Mouse (Mus musculus) MEL (cell line): ENCODE results near the gene 5730409E04Rik. TPM values are rescaled to one million over a fixed set of nuclear protein-coding genes. Genes with fewer than 3 reads are reported as not detected.

Experiments
- DNase-seq: peaks from one replicate; pipeline ENCODE4 v3.0.0; 2011; ENCODE audit warnings: low read depth, low spot score
- H3K27ac ChIP-seq: 2 replicates; pipeline ENCODE4 v1.5.1; 2012; ENCODE audit warnings: low read depth, mild to moderate bottlenecking, control low read depth, low read length, moderate library complexity; ENCODE audit not compliant: control insufficient read depth
- H3K27me3 ChIP-seq, 2 experiments: fragments of 150-350 bp in 1 of 2; sonication (generic) in 1 of 2; 2 replicates each; pipeline ENCODE4 v1.6.1; 2012; ENCODE audit warnings: low read length in 2 of 2, mild to moderate bottlenecking in 2 of 2, improper control_type of control experiment in 1 of 2, moderate library complexity in 1 of 2; ENCODE audit not compliant: insufficient read depth in 2 of 2, control insufficient read depth in 1 of 2
- H3K36me3 ChIP-seq, 2 experiments: 2 replicates each; pipeline ENCODE4 v1.6.1; 2012 to 2014; ENCODE audit warnings: low read length in 2 of 2, improper control_type of control experiment in 1 of 2, inconsistent platforms in 1 of 2, mild to moderate bottlenecking in 1 of 2; ENCODE audit not compliant: insufficient read depth in 2 of 2, control insufficient read depth in 1 of 2
- H3K4me1 ChIP-seq, 2 experiments: fragments of 150-350 bp in 1 of 2; sonication (generic) in 1 of 2; 2 replicates each; pipeline ENCODE4 v1.6.1; 2012; ENCODE audit warnings: low read length in 2 of 2, improper control_type of control experiment in 1 of 2, mild to moderate bottlenecking in 1 of 2; ENCODE audit not compliant: insufficient read depth in 2 of 2, control insufficient read depth in 1 of 2
- H3K4me3 ChIP-seq, 2 experiments: fragments of 150-350 bp in 1 of 2; sonication (generic) in 1 of 2; 2 replicates each; pipeline ENCODE4 v1.5.1; 2012; ENCODE audit warnings: low read depth in 2 of 2, low read length in 2 of 2, mild to moderate bottlenecking in 2 of 2, moderate library complexity in 2 of 2, control low read depth in 1 of 2, improper control_type of control experiment in 1 of 2; ENCODE audit not compliant: control insufficient read depth in 1 of 2, insufficient read depth in 1 of 2
- H3K79me2 ChIP-seq: 2 replicates; pipeline ENCODE4 v1.6.1; 2012; ENCODE audit warnings: mild to moderate bottlenecking, low read length, moderate library complexity; ENCODE audit not compliant: control insufficient read depth, poor library complexity, insufficient read depth
- H3K9ac ChIP-seq: 2 replicates; pipeline ENCODE4 v1.6.1; 2012; ENCODE audit warnings: low read depth, mild to moderate bottlenecking, control low read depth, low read length, moderate library complexity; ENCODE audit not compliant: control insufficient read depth, poor library complexity, severe bottlenecking
- H3K9me3 ChIP-seq: fragments of 150-350 bp; sonication (generic); replicated peaks from 2 replicates; pipeline ENCODE4 v1.6.1; 2012; ENCODE audit warnings: mild to moderate bottlenecking, low read length, improper control_type of control experiment, moderate library complexity; ENCODE audit not compliant: insufficient read depth
- CHD2 ChIP-seq: IDR thresholded peaks from 2 replicates; pipeline ENCODE4 v1.6.1; 2011; ENCODE audit warnings: low read length, improper control_type of control experiment
- E2F4 ChIP-seq: IDR thresholded peaks from 2 replicates; pipeline ENCODE4 v1.6.1; 2011; ENCODE audit warnings: low read depth, low read length, improper control_type of control experiment, borderline replicate concordance
- GABPA ChIP-seq: IDR thresholded peaks from 2 replicates; pipeline ENCODE4 v1.6.1; 2012; ENCODE audit warnings: low read depth, mild to moderate bottlenecking, inconsistent platforms, low read length, improper control_type of control experiment, moderate library complexity
- MAZ ChIP-seq: IDR thresholded peaks from 2 replicates; pipeline ENCODE4 v1.6.1; 2012; ENCODE audit warnings: low read depth, mild to moderate bottlenecking, inconsistent platforms, low read length, improper control_type of control experiment
- MXI1 ChIP-seq: IDR thresholded peaks from 2 replicates; pipeline ENCODE4 v1.6.1; 2011; ENCODE audit warnings: mild to moderate bottlenecking, low read depth, low read length, improper control_type of control experiment
- POLR2A ChIP-seq, 2 experiments: IDR thresholded peaks; 2 replicates each; pipeline ENCODE4 v1.6.1; 2011 to 2012; ENCODE audit warnings: low read length in 2 of 2, mild to moderate bottlenecking in 2 of 2, control low read depth in 1 of 2, improper control_type of control experiment in 1 of 2, low read depth in 1 of 2, moderate library complexity in 1 of 2; ENCODE audit not compliant: control insufficient read depth in 1 of 2, insufficient read depth in 1 of 2, poor library complexity in 1 of 2
- POLR2AphosphoS5 ChIP-seq: IDR thresholded peaks from 2 replicates; pipeline ENCODE4 v1.6.1; 2012; ENCODE audit warnings: low read depth, borderline replicate concordance, mild to moderate bottlenecking, inconsistent platforms, low read length, moderate library complexity, mixed read lengths
- SIN3A ChIP-seq: IDR thresholded peaks from 2 replicates; pipeline ENCODE4 v1.6.1; 2012; ENCODE audit warnings: low read length, improper control_type of control experiment, inconsistent platforms
- ZKSCAN1 ChIP-seq: IDR thresholded peaks from 2 replicates; pipeline ENCODE4 v1.6.1; 2012; ENCODE audit warnings: low read depth, mild to moderate bottlenecking, inconsistent platforms, low read length, improper control_type of control experiment, moderate library complexity
- polyA plus RNA-seq, 2 experiments: library from polyadenylated mRNA; stranded (reverse) in 1 of 2; unstranded in 1 of 2; fragments of >175 nt in 1 of 2; fragments of >200 nt in 1 of 2; gene quantifications; 2 replicates each; pipeline versions ENCODE4 v1.2.1 to v1.2.4; 2012; ENCODE audit warnings: low replicate concordance in 2 of 2, low read depth in 1 of 2; ENCODE audit not compliant: insufficient read length in 2 of 2, insufficient read depth in 1 of 2, missing spikeins in 1 of 2
- total RNA-seq: library from RNA; depleted of rRNA; stranded (reverse); fragments of 300-350 nt; gene quantifications from 2 replicates; pipeline ENCODE4 v1.2.3, GENCODE M21; 2012

5730409E04Rik gene
- total and polyA plus RNA-seq, 3 experiments: not detected

DNA sequence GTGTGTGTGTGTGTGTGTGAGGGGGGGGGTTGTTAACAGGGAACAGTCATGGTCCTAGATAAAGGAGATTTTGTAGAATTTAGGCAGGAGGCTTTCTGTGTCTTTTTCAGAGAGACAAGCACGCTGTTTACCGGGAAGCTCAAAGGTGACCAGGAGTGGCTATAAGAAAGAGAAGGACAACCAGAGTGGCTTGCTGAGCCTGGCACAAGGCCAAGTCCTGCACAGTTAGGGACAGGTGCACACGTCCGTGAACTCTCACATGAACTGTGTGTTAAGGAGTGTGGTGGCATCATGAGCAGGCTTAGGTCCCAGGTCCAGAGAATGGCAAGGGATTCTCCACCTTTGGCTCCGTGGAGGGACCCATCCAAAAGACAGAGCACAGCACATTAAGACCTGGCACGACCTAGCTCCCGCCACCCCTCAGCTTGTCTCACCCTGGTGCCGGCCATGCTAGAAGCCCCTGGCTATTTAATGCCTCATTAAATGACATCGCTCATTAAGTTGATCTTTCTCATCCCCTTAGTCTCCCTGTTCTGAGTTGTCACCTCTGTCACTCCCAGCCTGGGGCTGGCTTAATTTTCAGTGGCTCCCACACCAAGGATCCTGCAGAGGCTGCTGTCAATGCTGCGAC, 34.8 kb downstream of the 5730409E04Rik start:
- no peaks in the 10 kb centered on the region for H3K9me3 ChIP-seq
- no peak overlapping the region for H3K27ac ChIP-seq
- no peak for DNase-seq
- no peaks in the 10 kb centered on the region for H3K4me1 ChIP-seq
- H3K79me2 ChIP-seq: no peaks in the 10 kb centered on the region
- no peak overlapping the region for H3K4me3 ChIP-seq
- H3K9ac ChIP-seq: no peak overlapping the region
- H3K36me3 ChIP-seq: no peaks in the 10 kb centered on the region
- TF ChIP-seq POLR2A (IDR thresholded peaks at IDR 0.05; ENCODE audit: control insufficient read depth in 1 of 2, insufficient read depth in 1 of 2, low read depth in 1 of 2, low read length in 2 of 2, poor library complexity in 1 of 2): no peak
- peaks cover 0 to 1% of the 10 kb centered on the region in 2 experiments; a peak in 2 of 4 replicates for H3K27me3 ChIP-seq

DNA sequence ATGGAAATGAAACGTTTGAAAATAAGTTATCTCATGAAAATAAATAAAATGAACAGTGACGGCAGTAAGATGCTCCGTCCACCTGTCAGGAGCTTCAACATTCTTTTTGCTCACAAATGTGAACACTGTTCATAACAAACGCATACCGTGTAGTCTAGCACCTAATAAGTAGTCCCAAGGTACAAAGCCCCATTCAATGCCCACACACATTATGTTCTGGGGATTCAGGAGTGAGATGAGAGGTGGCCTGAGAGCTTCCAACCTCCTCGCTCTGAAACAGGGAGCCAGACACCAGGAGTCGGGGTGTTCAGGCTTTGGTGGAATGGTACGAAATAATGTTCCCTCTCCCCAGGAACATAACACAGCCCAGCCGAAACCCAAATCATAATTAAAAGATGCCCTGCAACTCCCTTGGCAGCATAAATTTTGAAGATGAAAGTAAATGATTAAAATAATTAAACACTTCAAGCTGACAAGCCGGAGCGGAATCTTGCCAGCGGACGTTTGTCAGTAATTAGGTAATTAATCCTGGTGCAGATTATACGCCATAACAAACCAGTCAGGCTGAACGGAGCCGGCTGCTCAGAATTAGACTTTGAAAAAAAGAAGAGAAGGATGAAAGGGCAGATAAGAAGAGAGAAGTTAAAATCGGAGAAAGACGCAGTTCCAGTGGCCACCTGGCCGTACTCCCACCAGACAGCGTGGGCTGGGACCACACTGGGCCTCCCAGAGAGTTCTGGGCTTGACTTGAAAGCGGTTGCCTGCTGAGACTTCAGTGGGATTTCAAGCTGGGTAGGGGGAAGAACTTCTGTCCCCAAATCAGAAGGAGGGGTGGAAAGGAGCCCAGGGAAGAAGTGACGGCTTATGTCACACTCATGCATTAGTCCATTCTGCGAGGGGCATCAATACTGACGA, 38.6 kb downstream of the 5730409E04Rik start:
- TF ChIP-seq CHD2: no peak
- TF ChIP-seq MXI1: no peak
- TF ChIP-seq E2F4: no peak
- no peak for TF ChIP-seq MAZ
- Histone ChIP-seq H3K4me3 (no peak overlapping the region), H3K4me1 (no peaks in the 10 kb centered on the region), H3K27me3 (no peaks in the 10 kb centered on the region), H3K9me3 (no peaks in the 10 kb centered on the region), H3K79me2 (no peaks in the 10 kb centered on the region), H3K9ac (no peak overlapping the region), H3K27ac (no peak overlapping the region), H3K36me3 (no peaks in the 10 kb centered on the region)
- DNase-seq: no peak

DNA sequence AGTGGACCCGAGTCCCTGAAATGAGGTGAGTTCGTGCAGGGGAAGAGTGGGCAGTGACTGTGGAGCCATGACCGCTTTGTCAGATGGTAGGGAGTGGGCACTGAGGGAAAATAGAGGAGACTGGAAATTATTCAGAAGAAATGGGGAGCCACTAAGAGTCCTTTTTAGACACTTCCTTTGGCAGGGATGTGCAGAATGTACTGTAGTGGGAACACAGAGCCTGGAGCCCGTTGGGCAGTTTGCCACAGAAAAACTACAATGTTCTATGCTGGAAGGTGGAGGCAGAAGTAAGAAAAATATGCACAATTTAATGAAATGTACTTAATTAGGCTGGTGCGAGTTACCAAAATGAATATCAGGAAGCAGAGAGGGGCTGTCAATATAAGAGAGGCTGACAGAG, 43.5 kb downstream of the 5730409E04Rik start:
- Histone ChIP-seq H3K4me1 (no peaks in the 10 kb centered on the region), H3K4me3 (no peak overlapping the region), H3K27ac (no peak overlapping the region), H3K9ac (no peak overlapping the region), H3K9me3 (no peaks in the 10 kb centered on the region), H3K79me2 (no peaks in the 10 kb centered on the region), H3K36me3 (no peaks in the 10 kb centered on the region), H3K27me3 (no peaks in the 10 kb centered on the region; a peak in 1 of 4 replicates)
- TF ChIP-seq GABPA (no peak), ZKSCAN1 (no peak), SIN3A (no peak), POLR2AphosphoS5 (no peak)
- no peak for DNase-seq
